Mouse (Mus musculus) liver, embryonic 11.5 days (tissue): ENCODE data around the gene Ugt8a. TPM values are rescaled to one million over a fixed set of nuclear protein-coding genes. Genes with fewer than 3 reads are reported as not detected.

Experiments used
- ATAC-seq: fragments of 200-750 bp; cut with Nextera tagmentation; replicated peaks from 2 replicates; pipeline ENCODE4 v1.8.0; 2017; ENCODE audit warnings: moderate number of reproducible peaks, mild to moderate bottlenecking, moderate TSS enrichment, moderate library complexity; ENCODE audit not compliant: low FRiP score
- DNase-seq: peaks from one replicate; pipeline ENCODE4 v3.0.0-alpha.2; 2017; ENCODE audit warnings: low spot score
- H3K27ac ChIP-seq: fragments of 300-500 bp; sonication (generic); 2 replicates; pipeline ENCODE4 v1.5.1; 2014; ENCODE audit warnings: mild to moderate bottlenecking, low read depth, low read length, control low read depth
- H3K27me3 ChIP-seq: fragments of 300-500 bp; sonication (generic); replicated peaks from 2 replicates; pipeline ENCODE4 v1.6.1; 2014; ENCODE audit warnings: low read length, mixed read lengths; ENCODE audit not compliant: control insufficient read depth, insufficient read depth
- H3K36me3 ChIP-seq: fragments of 300-500 bp; sonication (generic); 2 replicates; pipeline ENCODE4 v1.6.1; 2014; ENCODE audit warnings: mild to moderate bottlenecking, low read length, moderate library complexity, mixed read lengths; ENCODE audit not compliant: control insufficient read depth, insufficient read depth
- H3K4me1 ChIP-seq: fragments of 300-500 bp; sonication (generic); replicated peaks from 2 replicates; pipeline ENCODE4 v1.6.1; 2014; ENCODE audit warnings: low read length, mixed read lengths; ENCODE audit not compliant: control insufficient read depth, insufficient read depth
- H3K4me2 ChIP-seq: fragments of 300-500 bp; sonication (generic); 2 replicates; pipeline ENCODE4 v1.6.1; 2014; ENCODE audit warnings: mild to moderate bottlenecking, control low read depth, moderate library complexity
- H3K4me3 ChIP-seq: fragments of 300-500 bp; sonication (generic); 2 replicates; pipeline ENCODE4 v1.5.1; 2014; ENCODE audit warnings: low read depth, low read length, control low read depth
- H3K9ac ChIP-seq: fragments of 300-500 bp; sonication (generic); 2 replicates; pipeline ENCODE4 v1.6.1; 2014; ENCODE audit warnings: low read depth, low read length, control low read depth
- H3K9me3 ChIP-seq: fragments of 300-500 bp; sonication (generic); 2 replicates; pipeline ENCODE4 v1.6.1; 2016; ENCODE audit warnings: low read length, inconsistent platforms, mixed read lengths; ENCODE audit not compliant: control insufficient read depth
- WGBS: fragments of 180-500 bp; shearing (Covaris S2); extraction: QIAGEN DNeasy Blood & Tissue Kit; methylation state at CpG from one replicate; pipeline ENCODE4 v1.1.7; 2014; 5-methylcytosine and 5-hydroxymethylcytosine counted together
- polyA plus RNA-seq: library from polyadenylated mRNA; unstranded; fragments of >200 nt; fragmentation: Nextera tagmentation; extraction: Ambion mirVana; gene quantifications from 2 replicates; pipeline ENCODE4 v1.2.1, GENCODE M21; 2014

Ugt8a gene
- polyA plus RNA-seq, 1 experiment from 2014 or later = 0.37 TPM

DNA sequence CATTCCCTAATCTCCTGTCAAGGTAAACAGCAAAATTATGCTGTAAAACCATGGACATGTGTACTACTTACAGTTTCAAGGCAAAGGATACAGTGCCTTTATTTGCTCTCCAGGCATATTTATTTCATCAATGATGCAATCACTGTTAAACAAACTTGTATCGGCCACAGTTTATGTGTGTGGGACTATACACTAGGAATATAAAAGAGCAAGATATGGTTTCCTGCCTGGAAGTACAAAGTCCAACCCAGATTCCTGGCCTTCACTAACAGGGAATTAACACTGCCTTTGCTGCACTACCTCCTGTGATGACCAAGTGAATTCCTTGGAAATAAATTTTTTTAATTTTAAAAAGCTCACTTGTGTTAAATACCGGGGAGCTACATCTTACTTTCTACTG is 53.5 kb downstream of the Ugt8a start:
- Histone ChIP-seq H3K36me3 (no peaks in the 10 kb centered on the region), H3K4me3 (no peak overlapping the region), H3K27ac (no peak overlapping the region), H3K4me1 (no peaks in the 10 kb centered on the region), H3K27me3 (no peaks in the 10 kb centered on the region), H3K9me3 (no peaks in the 10 kb centered on the region), H3K4me2 (no peak overlapping the region), H3K9ac (no peak overlapping the region)
- ATAC-seq (no peak), DNase-seq (no peak)
- 79% methylated on average over 2 of the region's 2 CpGs for WGBS

DNA sequence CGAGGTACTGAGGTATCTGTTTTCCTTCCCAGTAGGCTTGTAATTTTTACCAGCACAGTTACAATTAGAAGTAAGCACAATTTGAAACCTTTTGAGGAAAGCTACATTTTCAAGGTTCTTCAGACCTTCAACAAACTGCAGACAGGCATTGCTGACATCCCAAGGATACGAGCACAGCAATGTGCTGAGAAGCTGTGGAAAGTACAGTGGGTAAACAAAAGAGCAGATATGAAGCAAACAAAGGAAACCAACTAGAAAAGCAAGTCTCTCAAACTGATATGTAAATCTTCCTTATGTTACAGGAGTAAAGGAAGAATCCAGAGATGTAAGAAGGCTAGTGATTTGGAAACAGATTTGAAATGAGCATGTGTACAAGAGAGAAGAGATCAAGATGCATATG is 54.0 kb downstream of the Ugt8a start:
- 63% methylated on average over 2 of the region's 2 CpGs for WGBS
- no peaks in the 10 kb centered on the region for H3K36me3 ChIP-seq
- DNase-seq (no peak), ATAC-seq (no peak)
- no peaks in the 10 kb centered on the region for H3K27me3 ChIP-seq
- no peaks in the 10 kb centered on the region for H3K4me1 ChIP-seq
- H3K9me3 ChIP-seq = no peaks in the 10 kb centered on the region
- no peak overlapping the region for H3K4me3 ChIP-seq
- H3K4me2 ChIP-seq = no peak overlapping the region
- H3K27ac ChIP-seq = no peak overlapping the region
- no peak overlapping the region for H3K9ac ChIP-seq

DNA sequence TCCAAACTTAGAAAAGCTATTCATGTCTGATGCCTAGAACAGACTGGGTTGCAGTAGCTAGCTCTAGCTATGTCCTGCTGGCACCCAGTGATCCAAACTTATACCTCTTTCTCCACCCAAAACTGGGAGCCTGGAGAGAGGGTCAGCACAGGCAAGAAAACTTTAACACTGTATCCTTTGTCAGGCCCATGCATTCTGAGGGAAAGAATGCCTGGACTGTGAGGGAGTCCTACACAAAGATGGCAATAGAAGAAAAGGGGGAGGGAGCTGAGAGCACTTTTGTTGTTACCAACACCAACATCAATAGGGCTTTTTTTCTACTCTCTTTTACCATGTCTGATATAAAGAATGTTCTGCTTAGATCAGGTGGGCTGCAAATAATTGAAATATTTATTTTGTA is 55.4 kb downstream of the Ugt8a start:
- Histone ChIP-seq H3K27ac (no peak overlapping the region), H3K27me3 (no peaks in the 10 kb centered on the region), H3K4me2 (no peak overlapping the region), H3K9me3 (no peaks in the 10 kb centered on the region), H3K4me1 (no peaks in the 10 kb centered on the region), H3K9ac (no peak overlapping the region), H3K36me3 (no peaks in the 10 kb centered on the region), H3K4me3 (no peak overlapping the region)
- no peak for DNase-seq
- no peak for ATAC-seq

GRCm38 (mm10) chr3:125881835-125882234 is 56.6 kb downstream of the Ugt8a start:
- DNase-seq = no peak
- H3K4me2 ChIP-seq = no peak overlapping the region
- H3K9ac ChIP-seq = no peak overlapping the region
- no peak for ATAC-seq
- no peaks in the 10 kb centered on the region for H3K27me3 ChIP-seq
- no peaks in the 10 kb centered on the region for H3K4me1 ChIP-seq
- H3K9me3 ChIP-seq = no peaks in the 10 kb centered on the region
- no peak overlapping the region for H3K4me3 ChIP-seq
- H3K27ac ChIP-seq = no peak overlapping the region
- no peaks in the 10 kb centered on the region for H3K36me3 ChIP-seq

- no peak overlapping the region for H3K27ac ChIP-seq
- no peak overlapping the region for H3K4me2 ChIP-seq
- ATAC-seq (no peak), DNase-seq (no peak)
- H3K4me3 ChIP-seq = no peak overlapping the region
- no peaks in the 10 kb centered on the region for H3K4me1 ChIP-seq
- H3K36me3 ChIP-seq = no peaks in the 10 kb centered on the region
- no peaks in the 10 kb centered on the region for H3K9me3 ChIP-seq
- 80% methylated on average over 4 of the region's 4 CpGs for WGBS
- no peaks in the 10 kb centered on the region for H3K27me3 ChIP-seq
- H3K9ac ChIP-seq = no peak overlapping the region
Measured at GRCm38 (mm10) chr3:125874371-125874770, 64.0 kb downstream of the Ugt8a start.

DNA sequence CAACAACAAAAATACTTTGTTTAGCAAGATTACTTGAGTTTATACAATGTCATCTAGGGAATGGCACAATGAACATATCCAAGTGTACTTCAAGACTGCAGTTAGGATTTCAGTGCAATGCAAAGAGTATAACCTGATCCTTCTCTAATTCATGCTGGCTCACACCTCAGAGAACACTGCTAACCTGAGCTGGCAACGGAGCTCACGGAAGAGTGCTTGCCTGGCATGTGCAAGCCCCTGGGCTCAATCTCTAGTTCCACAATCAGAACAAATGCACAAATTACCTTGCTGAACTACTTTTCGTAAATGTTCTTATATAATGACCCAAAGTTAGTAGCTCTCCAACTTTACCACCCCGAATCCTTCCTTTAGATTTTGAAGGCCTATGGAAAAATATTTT is 68.5 kb downstream of the Ugt8a start:
- Histone ChIP-seq H3K4me2 (no peak overlapping the region), H3K9me3 (no peaks in the 10 kb centered on the region), H3K4me3 (no peak overlapping the region), H3K9ac (no peak overlapping the region), H3K27me3 (no peaks in the 10 kb centered on the region), H3K36me3 (no peaks in the 10 kb centered on the region), H3K4me1 (no peaks in the 10 kb centered on the region), H3K27ac (no peak overlapping the region)
- ATAC-seq (no peak), DNase-seq (no peak)
- 88% methylated on average over 4 of the region's 4 CpGs for WGBS

DNA sequence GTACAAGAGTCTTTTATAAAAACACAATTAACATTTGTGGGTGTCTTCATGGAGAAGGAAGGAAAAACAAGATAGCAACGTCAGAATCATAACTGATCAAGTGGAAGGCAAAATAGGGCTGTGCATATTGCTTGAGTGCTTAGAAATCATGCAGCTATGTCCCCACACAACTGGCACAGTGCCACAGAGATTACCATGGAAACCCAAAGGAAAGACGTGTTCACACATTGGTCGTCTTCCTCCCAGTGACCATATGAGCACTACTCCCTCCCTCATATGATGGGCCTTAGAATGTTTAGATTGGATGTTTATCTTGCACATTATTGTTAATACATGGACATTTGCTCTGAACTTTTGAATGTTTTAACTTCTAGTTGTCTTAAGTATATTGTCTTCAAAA is 76.8 kb downstream of the Ugt8a start:
- Histone ChIP-seq H3K9ac (no peak overlapping the region), H3K4me3 (no peak overlapping the region), H3K4me2 (no peak overlapping the region), H3K4me1 (no peaks in the 10 kb centered on the region), H3K27me3 (no peaks in the 10 kb centered on the region), H3K36me3 (no peaks in the 10 kb centered on the region), H3K27ac (no peak overlapping the region), H3K9me3 (no peaks in the 10 kb centered on the region)
- 75% methylated on average over 3 of the region's 3 CpGs for WGBS
- ATAC-seq = no peak
- no peak for DNase-seq

DNA sequence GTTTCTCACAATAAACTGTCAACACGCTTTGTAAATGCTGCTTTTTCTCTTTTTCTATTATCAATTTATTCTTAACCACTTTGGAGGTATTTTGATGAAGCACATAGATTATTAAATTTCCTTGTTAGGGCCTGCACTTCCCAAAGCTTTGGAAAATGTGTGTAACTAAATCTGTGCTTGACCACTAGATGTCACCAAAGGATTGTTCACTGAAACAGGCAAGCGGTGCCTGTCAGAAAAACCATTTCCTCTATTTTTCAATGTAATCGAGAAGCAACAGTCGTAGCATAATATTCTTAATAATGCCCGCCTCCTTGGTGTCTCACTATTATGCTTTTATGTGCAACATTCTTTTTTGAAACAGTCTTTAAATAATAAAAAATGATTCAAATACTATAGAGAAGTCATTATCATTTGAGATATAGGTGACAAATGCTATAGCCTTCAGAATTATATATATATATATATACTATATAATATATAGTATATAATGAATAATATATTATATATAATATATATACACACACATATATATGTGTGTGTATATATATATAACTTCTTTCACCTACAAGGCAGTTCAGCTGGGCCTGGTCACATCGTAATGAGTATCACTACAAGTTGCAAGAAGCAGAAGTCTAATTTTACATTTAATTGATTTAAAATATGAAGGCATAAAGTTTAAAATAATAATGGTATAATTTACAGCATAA is 89.1 kb downstream of the Ugt8a start:
- Histone ChIP-seq H3K4me2 (no peak overlapping the region), H3K4me3 (no peak overlapping the region), H3K27ac (no peak overlapping the region), H3K9me3 (no peaks in the 10 kb centered on the region), H3K27me3 (no peaks in the 10 kb centered on the region), H3K9ac (no peak overlapping the region), H3K36me3 (no peaks in the 10 kb centered on the region), H3K4me1 (no peaks in the 10 kb centered on the region)
- DNase-seq = no peak
- 23% methylated on average over 6 of the region's 6 CpGs for WGBS
- no peak for ATAC-seq

- Histone ChIP-seq H3K36me3 (no peaks in the 10 kb centered on the region), H3K27me3 (no peaks in the 10 kb centered on the region), H3K9ac (no peak overlapping the region), H3K4me3 (no peak overlapping the region), H3K9me3 (no peaks in the 10 kb centered on the region), H3K4me1 (no peaks in the 10 kb centered on the region), H3K4me2 (no peak overlapping the region), H3K27ac (no peak overlapping the region)
- DNase-seq (no peak), ATAC-seq (no peak)
- 69% methylated on average over 4 of the region's 4 CpGs for WGBS
Measured at GRCm38 (mm10) chr3:125828051-125828450, 110.4 kb downstream of the Ugt8a start.
